ENCODE assay signal across 23 mouse cellular contexts in genomic region chr11:11938591-11938990, GRCm38 (mm10). TPM values are rescaled to one million over a fixed set of nuclear protein-coding genes. Genes with fewer than 3 reads are reported as not detected.
DNase-seq lines count a peak whose midpoint lies in the region; ATAC-seq and TF ChIP-seq lines count a peak whose summit lies in the region.
"Had no signal": no experiment of that assay in that cellular context is flagged by ENCODE, and none has a peak within 500 bp of the region (broad histone marks: within the 10 kb centered on the region; RNA-seq: fewer than 3 reads in every experiment).

No protein-coding gene starts in this region.

- H3K9me3 ChIP-seq in heart, embryonic 12.5 days (replicated peaks): no peaks in the 10 kb centered on the region
- H3K9me3 ChIP-seq in intestine, postnatal 0 days (ENCODE audit: control insufficient read depth): no peaks in the 10 kb centered on the region
- H3K9me3 ChIP-seq in intestine, embryonic 15.5 days: no peaks in the 10 kb centered on the region
- H3K9me3 ChIP-seq in limb, embryonic 10.5 days (replicated peaks): no peaks in the 10 kb centered on the region
- H3K9me3 ChIP-seq: hindbrain, embryonic 13.5 days; liver, embryonic 15.5 days; lung, embryonic 15.5 days; midbrain, embryonic 15.5 days; neural tube, embryonic 13.5 days had no signal

- no peak overlapping the region for H3K9ac ChIP-seq in heart, embryonic 12.5 days
- H3K9ac ChIP-seq in intestine, postnatal 0 days (ENCODE audit: low read depth, low read length): no peak overlapping the region
- no peak overlapping the region for H3K9ac ChIP-seq in intestine, embryonic 15.5 days
- H3K9ac ChIP-seq: hindbrain, embryonic 13.5 days; liver, embryonic 15.5 days; lung, embryonic 15.5 days; midbrain, embryonic 15.5 days; neural tube, embryonic 13.5 days had no signal

- WGBS in heart, embryonic 12.5 days: 74% methylated on average over 1 of the region's 1 CpGs
- WGBS in intestine, postnatal 0 days: 82% methylated on average over 1 of the region's 1 CpGs
- WGBS in intestine, embryonic 15.5 days: 86% methylated on average over 1 of the region's 1 CpGs
- 98% methylated on average over 1 of the region's 1 CpGs for WGBS in limb, embryonic 10.5 days

- no peak for ATAC-seq in heart, embryonic 12.5 days (ENCODE audit: insufficient number of reproducible peaks, low FRiP score)
- no peak for ATAC-seq in intestine, postnatal 0 days
- ATAC-seq in intestine, embryonic 15.5 days: no peak
- ATAC-seq: activated CD4-positive, CD25-positive, alpha-beta regulatory T cell, adult 4 months; forebrain, embryonic 14.5 days; midbrain, embryonic 15.5 days had no signal

- intact Hi-C loops in heart, postnatal 10 days (cut with DNase I): no loop called here

- H3K27me3 ChIP-seq in heart, embryonic 12.5 days (replicated peaks): no peaks in the 10 kb centered on the region
- H3K27me3 ChIP-seq in intestine, postnatal 0 days (replicated peaks; ENCODE audit: control insufficient read depth, insufficient read depth, low read length): no peaks in the 10 kb centered on the region
- H3K27me3 ChIP-seq in intestine, embryonic 15.5 days (replicated peaks): no peaks in the 10 kb centered on the region
- H3K27me3 ChIP-seq in limb, embryonic 10.5 days (ENCODE audit: low read depth, poor library complexity, severe bottlenecking): no peaks in the 10 kb centered on the region
- H3K27me3 ChIP-seq: liver, embryonic 15.5 days; lung, embryonic 15.5 days; midbrain, embryonic 15.5 days; neural tube, embryonic 13.5 days had no signal

- peaks cover 55% of the 10 kb centered on the region for H3K4me1 ChIP-seq in heart, embryonic 12.5 days (replicated peaks)
- H3K4me1 ChIP-seq in intestine, postnatal 0 days (replicated peaks; ENCODE audit: control insufficient read depth, insufficient read depth, low read length): peaks cover 5% of the 10 kb centered on the region; the same call in 1 of the 2 replicates
- H3K4me1 ChIP-seq in intestine, embryonic 15.5 days (replicated peaks): peaks cover 8% of the 10 kb centered on the region; the same call in 1 of the 2 replicates
- peaks cover 11% of the 10 kb centered on the region for H3K4me1 ChIP-seq in limb, embryonic 10.5 days
- H3K4me1 ChIP-seq: hindbrain, embryonic 13.5 days; midbrain, embryonic 15.5 days; neural tube, embryonic 13.5 days had no signal

- no peak overlapping the region for H3K4me3 ChIP-seq in heart, embryonic 12.5 days
- H3K4me3 ChIP-seq in intestine, postnatal 0 days (ENCODE audit: low read depth, low read length): no peak overlapping the region
- H3K4me3 ChIP-seq in intestine, embryonic 15.5 days (replicated peaks): no peak overlapping the region
- no peak overlapping the region for H3K4me3 ChIP-seq in limb, embryonic 10.5 days
- H3K4me3 ChIP-seq: hindbrain, embryonic 13.5 days; layer of hippocampus, adult 2 months; liver, embryonic 15.5 days; lung, embryonic 15.5 days; midbrain, embryonic 15.5 days; neural tube, embryonic 13.5 days had no signal

- peak overlapping the region; percentile 42 for H3K27ac ChIP-seq in heart, embryonic 12.5 days (ENCODE audit: poor library complexity, severe bottlenecking)
- 0 out of 2 replicates have a peak overlapping the region, but pooled peaks have one; percentile 15 for H3K27ac ChIP-seq in intestine, postnatal 0 days (ENCODE audit: low read depth, low read length)
- H3K27ac ChIP-seq in intestine, embryonic 15.5 days: no peak overlapping the region
- H3K27ac ChIP-seq in limb, embryonic 10.5 days: no peak overlapping the region
- H3K27ac ChIP-seq: hindbrain, embryonic 13.5 days; layer of hippocampus, adult 2 months; liver, embryonic 15.5 days; lung, embryonic 15.5 days; midbrain, embryonic 15.5 days; neural tube, embryonic 13.5 days had no signal

- no peak for TF ChIP-seq CTCF in intestine, postnatal 0 days (IDR thresholded peaks at IDR 0.05; ENCODE audit: low read depth)

- no peak for DNase-seq in heart, postnatal 10 days
- DNase-seq in limb, embryonic 10.5 days (ENCODE audit: low spot score): peak; percentile 25
- no peak for DNase-seq in T-cell, adult 2 months (ENCODE audit: low spot score)
- DNase-seq in cerebellum, adult 8-10 months: no peak
- DNase-seq: adrenal gland, adult 8-10 months; cerebellum, adult 18-20 months; cerebellum, postnatal 25 days; kidney, adult 8-10 months; kidney, postnatal 25 days; lung, postnatal 4 days; right cerebral cortex, postnatal 4 days; thymus, postnatal 14 days had no signal

- no peak overlapping the region for H3K4me2 ChIP-seq in heart, embryonic 12.5 days
- no peak overlapping the region for H3K4me2 ChIP-seq in intestine, postnatal 0 days (replicated peaks; ENCODE audit: low read depth)
- H3K4me2 ChIP-seq in intestine, embryonic 15.5 days (replicated peaks): no peak overlapping the region
- H3K4me2 ChIP-seq: hindbrain, embryonic 13.5 days; liver, embryonic 15.5 days; lung, embryonic 15.5 days; midbrain, embryonic 15.5 days; neural tube, embryonic 13.5 days had no signal

- peaks cover 83% of the 10 kb centered on the region for H3K36me3 ChIP-seq in heart, embryonic 12.5 days
- H3K36me3 ChIP-seq in intestine, postnatal 0 days (ENCODE audit: control insufficient read depth, insufficient read depth): peaks cover 27% of the 10 kb centered on the region
- H3K36me3 ChIP-seq in intestine, embryonic 15.5 days: 0 out of 2 replicates have a peak, but pooled peaks cover 8% of the 10 kb centered on the region
- peaks cover 98% of the 10 kb centered on the region for H3K36me3 ChIP-seq in limb, embryonic 10.5 days

RNA-seq across cellular contexts. Expression of gene Ddc, which starts 40.6 kb away (rescaled TPM):
- polyA plus RNA-seq in heart, embryonic 12.5 days (2016; fragmentation: Nextera tagmentation; extraction: Ambion mirVana): 51.8 and 55.2 TPM in 2 replicates
- 10 to 100 TPM; 11.0 to 11.9 TPM for total RNA-seq in heart, postnatal 10 days (2021)
- 19.2 and 20.9 TPM in 2 replicates for polyA plus RNA-seq in intestine, postnatal 0 days (2015; fragmentation: Nextera tagmentation; extraction: Ambion mirVana)
- polyA plus RNA-seq in intestine, embryonic 15.5 days (2015; fragmentation: Nextera tagmentation; extraction: Ambion mirVana): 46.3 and 52.2 TPM in 2 replicates
- 5.5 and 6.2 TPM in 2 replicates for polyA plus RNA-seq in limb, embryonic 10.5 days (2016; fragmentation: Nextera tagmentation; extraction: Ambion mirVana)

Comparison
In these comparisons a context has a peak if more than half of its experiments do, and no peak if none do; other contexts are left out.
1. H3K27ac ChIP-seq: peak in heart, embryonic 12.5 days (single experiment) and intestine, postnatal 0 days (single experiment); none in intestine, embryonic 15.5 days (single experiment) and limb, embryonic 10.5 days (single experiment).